Mouse (Mus musculus) C2C12 (cell line): ENCODE results near the gene Myom1.

Source experiments
- CEBPB ChIP-seq: IDR thresholded peaks from one replicate; pipeline ENCODE4 v1.6.1; 2011; ENCODE audit warnings: low read depth, mild to moderate bottlenecking, control low read depth, moderate library complexity
- CTCF ChIP-seq: IDR thresholded peaks from one replicate; pipeline ENCODE4 v1.5.1; 2011; ENCODE audit not compliant: control insufficient read depth, insufficient read depth, insufficient read length
- MAX ChIP-seq: IDR thresholded peaks from one replicate; pipeline ENCODE4 v1.6.1; 2011; ENCODE audit warnings: mild to moderate bottlenecking, control low read depth
- MYOD1 ChIP-seq: IDR thresholded peaks from one replicate; pipeline ENCODE4 v1.6.1; 2011; ENCODE audit warnings: low read depth; ENCODE audit not compliant: control insufficient read depth, insufficient read length
- MYOG ChIP-seq: IDR thresholded peaks from one replicate; pipeline ENCODE4 v1.6.1; 2011; ENCODE audit not compliant: control insufficient read depth, insufficient read length; ENCODE audit errors: extremely low read depth
- USF1 ChIP-seq: IDR thresholded peaks from one replicate; pipeline ENCODE4 v1.6.1; 2011; ENCODE audit warnings: low read depth, mild to moderate bottlenecking, control low read depth, moderate library complexity

- TF ChIP-seq CTCF (no peak), USF1 (no peak), MAX (no peak), CEBPB (no peak), MYOG (no peak), MYOD1 (no peak)
These were observed 168.7 kb downstream of the Myom1 start for GRCm38 (mm10) chr17:71171161-71171560.
